Mouse (Mus musculus) C2C12 (cell line): Measurements from ENCODE around the gene C1qtnf6.

Source experiments
- CTCF ChIP-seq: IDR thresholded peaks from one replicate; pipeline ENCODE4 v1.5.1; 2011; ENCODE audit not compliant: control insufficient read depth, insufficient read depth, insufficient read length
- MAX ChIP-seq: IDR thresholded peaks from one replicate; pipeline ENCODE4 v1.6.1; 2011; ENCODE audit warnings: mild to moderate bottlenecking, control low read depth
- MYOD1 ChIP-seq: IDR thresholded peaks from one replicate; pipeline ENCODE4 v1.6.1; 2011; ENCODE audit warnings: low read depth; ENCODE audit not compliant: control insufficient read depth, insufficient read length
- USF1 ChIP-seq: IDR thresholded peaks from one replicate; pipeline ENCODE4 v1.6.1; 2011; ENCODE audit warnings: low read depth, mild to moderate bottlenecking, control low read depth, moderate library complexity

DNA sequence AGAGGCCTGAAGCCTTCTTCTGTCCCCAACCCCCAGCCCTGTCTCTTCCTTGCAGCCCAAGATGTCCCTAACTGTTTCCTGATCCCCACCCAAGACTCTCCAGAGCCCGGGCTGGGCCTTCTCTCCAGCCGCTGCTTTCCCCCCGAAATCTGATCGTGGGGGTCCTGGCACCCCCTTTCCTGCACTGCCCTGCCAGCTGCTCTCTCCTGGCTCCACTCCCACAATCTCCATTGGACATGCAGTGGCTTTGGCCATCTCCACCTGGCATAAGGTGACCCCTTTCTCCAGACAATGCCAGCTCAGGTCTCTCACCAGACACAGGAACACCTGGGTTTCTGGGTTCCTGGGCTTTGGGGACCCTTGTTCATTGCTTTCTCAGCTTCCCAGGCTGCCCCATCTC, 53.1 kb downstream of the C1qtnf6 start:
- TF ChIP-seq CTCF (no peak), MYOD1 (no peak), MAX (no peak), USF1 (no peak)
